ENCODE assay signal across 8 mouse cellular contexts in the genomic region with DNA sequence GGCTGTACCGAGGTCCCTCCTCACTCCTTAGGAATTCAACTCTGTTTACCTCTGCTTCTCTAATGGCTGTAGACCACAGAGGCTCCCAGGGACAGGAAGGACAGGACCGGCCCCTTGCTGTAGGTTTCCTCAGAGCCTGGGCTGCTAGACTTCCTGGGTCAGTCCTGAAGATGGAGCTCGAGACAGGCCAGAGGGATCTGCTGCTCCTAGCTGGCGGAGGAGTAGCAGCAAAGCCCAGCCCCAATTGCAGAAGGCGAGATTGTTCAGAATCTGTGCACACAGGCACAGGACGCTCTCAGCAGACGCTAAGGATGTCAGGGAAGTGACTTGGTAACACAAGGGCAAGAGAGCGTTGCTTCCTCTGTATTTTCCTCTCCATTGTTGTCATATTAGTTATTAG.
DNase-seq lines count a peak whose midpoint lies in the region; ATAC-seq and TF ChIP-seq lines count a peak whose summit lies in the region.

No protein-coding gene starts in this region.

- no peaks in the 10 kb centered on the region for H3K36me3 ChIP-seq in forebrain, embryonic 15.5 days
- H3K36me3 ChIP-seq in heart, postnatal 0 days (replicated peaks; ENCODE audit: control insufficient read depth, insufficient read depth, low read length) = no peaks in the 10 kb centered on the region

- TF ChIP-seq EP300 in heart, postnatal 0 days (IDR thresholded peaks at IDR 0.05; ENCODE audit: low read depth) = no peak

- H3K9ac ChIP-seq in forebrain, embryonic 15.5 days (replicated peaks) = no peak overlapping the region
- 0 out of 2 replicates have a peak overlapping the region, but pooled peaks have one; percentile 15 for H3K9ac ChIP-seq in heart, postnatal 0 days (replicated peaks; ENCODE audit: low read depth, low read length)

- H3K4me1 ChIP-seq in forebrain, embryonic 15.5 days = no peaks in the 10 kb centered on the region
- peaks cover 7% of the 10 kb centered on the region; the same call in 1 of the 2 replicates for H3K4me1 ChIP-seq in heart, postnatal 0 days (ENCODE audit: control insufficient read depth, insufficient read depth)
- H3K4me1 ChIP-seq in lung, adult 2 months (ENCODE audit: control insufficient read depth, insufficient read depth, low read length) = no peaks in the 10 kb centered on the region

- peak; percentile 54 for DNase-seq in 3134 (ENCODE audit: extremely low read depth, insufficient read length, low spot score)
- peak; percentile 90 for DNase-seq in brain, adult 2 months (ENCODE audit: low read depth, low spot score)
- peak; percentile 83 for DNase-seq in heart, postnatal 0 days (ENCODE audit: low spot score)
- DNase-seq in kidney, postnatal 36 days = peak; percentile 77
- peak; percentile 21 for DNase-seq in lung, adult 2 months
- peak; percentile 72 for DNase-seq in ovary, adult 18-20 months (ENCODE audit: low spot score)
- no peak for DNase-seq in B cell, adult 2 months

- H3K27me3 ChIP-seq in forebrain, embryonic 15.5 days = no peaks in the 10 kb centered on the region
- no peaks in the 10 kb centered on the region for H3K27me3 ChIP-seq in heart, postnatal 0 days (ENCODE audit: control insufficient read depth, insufficient read depth, low read length)

- H3K4me2 ChIP-seq in forebrain, embryonic 15.5 days (replicated peaks) = no peak overlapping the region
- no peak overlapping the region for H3K4me2 ChIP-seq in heart, postnatal 0 days (ENCODE audit: low read depth, low read length)

- ATAC-seq in forebrain, embryonic 15.5 days (replicated peaks) = peak; percentile 53; the same call in 1 of the 2 replicates
- peak; percentile 91 for ATAC-seq in heart, postnatal 0 days (ENCODE audit: insufficient read depth, low read depth)

- H3K4me3 ChIP-seq in forebrain, embryonic 15.5 days = no peak overlapping the region
- no peak overlapping the region for H3K4me3 ChIP-seq in heart, postnatal 0 days (ENCODE audit: low read depth, low read length)
- no peak overlapping the region for H3K4me3 ChIP-seq in lung, adult 2 months (replicated peaks; ENCODE audit: extremely low read depth, low read depth, low read length)

- H3K27ac ChIP-seq in forebrain, embryonic 15.5 days (replicated peaks) = no peak overlapping the region
- H3K27ac ChIP-seq in heart, postnatal 0 days (ENCODE audit: low read depth) = 0 out of 2 replicates have a peak overlapping the region, but pooled peaks have one; percentile 11

- no peaks in the 10 kb centered on the region for H3K9me3 ChIP-seq in forebrain, embryonic 15.5 days
- no peaks in the 10 kb centered on the region for H3K9me3 ChIP-seq in heart, postnatal 0 days (replicated peaks; ENCODE audit: control insufficient read depth, low read length)

- no peak for TF ChIP-seq POLR2A in lung, adult 2 months (IDR thresholded peaks at IDR 0.05; ENCODE audit: borderline replicate concordance, extremely low read depth, low read depth, low read length)

- WGBS in forebrain, embryonic 15.5 days = 29% methylated on average over 8 of the region's 8 CpGs
- WGBS in heart, postnatal 0 days = 14% methylated on average over 8 of the region's 8 CpGs
- WGBS in lung, adult 2 months = 10% methylated on average over 8 of the region's 8 CpGs

- peak; percentile 89 for TF ChIP-seq CTCF in heart, postnatal 0 days (IDR thresholded peaks at IDR 0.05; ENCODE audit: low read depth)
- peak; percentile 64 for TF ChIP-seq CTCF in lung, adult 2 months (IDR thresholded peaks at IDR 0.05; ENCODE audit: insufficient read depth, low read length)

Comparison
In these comparisons a context has a peak if more than half of its experiments do, and no peak if none do; other contexts are left out.
1. DNase-seq: peak in 3134 (single experiment), brain, adult 2 months (single experiment), heart, postnatal 0 days (single experiment), kidney, postnatal 36 days (2 of 2), lung, adult 2 months (single experiment) and ovary, adult 18-20 months (single experiment); none in B cell, adult 2 months (0 of 2).